Mouse (Mus musculus): Measurements from ENCODE around the gene Slc30a3. TPM values are rescaled to one million over a fixed set of nuclear protein-coding genes. Genes with fewer than 3 reads are reported as not detected.

The Slc30a3 gene
- total RNA-seq, 2 experiments from 2014 or later: not detected

- DNase-seq: no peak
- intact Hi-C loops (cut with DNase I): no loop called here
Observed at GRCm38 (mm10) chr5:31094100-31094798, 13.8 kb downstream of the Slc30a3 start.

GRCm38 (mm10) chr5:31093151-31094041 lies 14.6 kb downstream of the Slc30a3 start:
- DNase-seq: peak; percentile 38 to 42
- intact Hi-C loops (cut with DNase I): no loop called here

- intact Hi-C loops (cut with DNase I): no loop called here
- DNase-seq: no peak
Observed at GRCm38 (mm10) chr5:31092231-31092975, 15.6 kb downstream of the Slc30a3 start.

DNA sequence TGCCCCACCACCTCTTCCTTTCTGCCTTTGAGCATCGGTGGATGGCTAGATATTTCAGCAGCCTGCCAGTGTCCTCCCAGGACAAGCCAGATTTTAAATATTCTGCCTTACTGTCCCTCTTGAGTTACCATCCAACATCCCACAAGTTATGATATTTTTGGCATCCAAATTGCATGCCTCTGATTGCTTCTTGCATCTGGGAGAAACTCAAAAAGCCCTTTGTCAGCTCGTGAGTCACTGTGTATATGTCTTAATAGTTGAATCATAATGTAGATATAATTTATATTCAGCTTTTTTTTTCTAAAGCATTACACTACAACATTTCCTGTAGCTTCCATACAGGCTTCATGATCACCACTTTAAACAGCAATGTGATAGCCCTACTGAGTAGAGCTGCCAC lies 20.9 kb downstream of the Slc30a3 start:
- intact Hi-C loops (cut with DNase I): no loop called here
- no peak for DNase-seq

- intact Hi-C loops (cut with DNase I): no loop called here
- no peak for DNase-seq
Observed at GRCm38 (mm10) chr5:31086606-31087005, 21.4 kb downstream of the Slc30a3 start.

- no peak for DNase-seq
- intact Hi-C loops (cut with DNase I): loop anchor here (2.0 kb wide), 1 partner anchor 27 kb away; no protein-coding TSS in a partner anchor
Observed at GRCm38 (mm10) chr5:31083949-31084348, 24.1 kb downstream of the Slc30a3 start.

DNA sequence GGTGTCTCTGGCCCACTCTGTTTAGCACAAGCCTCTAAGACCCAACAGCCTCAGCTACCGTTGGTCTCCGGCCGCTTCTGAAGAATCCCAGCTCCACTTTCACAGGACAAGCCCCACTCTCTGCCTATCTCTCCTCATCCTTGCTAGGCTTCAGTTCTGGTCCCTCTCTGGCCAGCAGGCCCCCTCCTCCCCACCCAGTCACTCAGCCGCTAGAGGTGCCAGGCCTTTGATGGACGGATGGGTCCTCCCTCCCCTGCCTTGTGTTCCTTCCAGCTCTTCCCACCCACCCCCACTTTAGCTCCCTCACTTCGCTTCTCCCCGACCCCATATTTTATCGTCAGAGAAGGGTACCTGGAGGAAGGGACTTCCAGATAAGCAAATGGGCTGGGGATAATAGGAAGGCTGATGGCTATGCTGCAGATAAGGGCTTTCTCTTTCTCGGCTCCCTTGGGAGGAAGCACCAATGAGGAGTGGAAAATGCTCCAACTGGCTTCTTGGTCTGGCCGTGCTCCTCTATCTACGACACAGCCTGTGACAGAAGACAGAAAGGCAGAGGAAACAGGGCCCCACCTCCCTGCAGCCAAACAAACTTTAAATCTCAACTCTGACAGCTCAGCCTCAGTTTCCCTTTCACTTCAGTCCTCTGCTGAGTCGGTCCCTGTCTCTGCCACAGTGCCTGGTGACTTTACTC lies 25.0 kb downstream of the Slc30a3 start:
- peak; percentile 34 to 35 for DNase-seq
- intact Hi-C loops (cut with DNase I): loop anchor here (2.0 kb wide), 1 partner anchor 28 kb away; no protein-coding TSS in a partner anchor

- intact Hi-C loops (cut with DNase I): loop anchor here (2.0 kb wide), 1 partner anchor 28 kb away; no protein-coding TSS in a partner anchor
- peak; percentile 52 to 70 for DNase-seq
Observed at GRCm38 (mm10) chr5:31082355-31082754, 25.7 kb downstream of the Slc30a3 start.

DNA sequence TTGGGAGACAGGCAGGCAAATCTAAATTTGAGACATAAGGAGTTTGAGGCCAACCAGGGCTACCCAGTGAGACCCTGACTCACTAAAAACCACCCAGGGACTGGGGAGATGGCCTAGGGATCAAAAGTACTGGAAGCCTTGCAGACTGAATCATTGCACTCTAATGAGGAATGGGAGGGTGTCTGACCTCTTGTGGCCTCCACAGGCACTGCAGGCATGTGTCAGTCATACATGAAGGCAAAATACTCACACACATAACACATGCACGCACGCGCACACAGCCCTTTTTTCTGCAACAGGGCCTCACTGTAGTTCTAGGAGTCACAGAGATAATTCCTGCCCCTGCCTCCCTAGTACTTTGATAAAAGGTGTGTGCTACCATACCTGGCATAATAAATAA lies 26.7 kb downstream of the Slc30a3 start:
- peak in 1 of 2 experiments; percentile 38 for DNase-seq
- intact Hi-C loops (cut with DNase I): no loop called here

DNA sequence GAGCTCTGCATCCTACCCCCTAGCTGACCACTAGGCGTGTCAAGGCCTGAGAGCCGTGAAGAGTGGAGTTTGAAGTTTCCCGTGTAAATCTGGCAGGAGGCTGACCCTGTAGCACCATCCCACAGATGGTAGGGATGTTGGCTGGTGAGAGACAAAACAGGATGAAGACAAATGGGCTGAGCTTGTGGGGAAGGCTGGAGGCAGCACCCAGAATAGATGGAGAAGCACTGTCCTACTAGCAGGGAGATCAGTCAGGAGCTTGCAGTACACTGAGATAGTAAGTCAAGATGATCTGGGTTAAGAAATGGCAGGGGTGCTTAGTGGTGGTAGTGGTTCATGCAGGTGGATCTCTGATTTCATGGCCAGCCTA lies 27.3 kb downstream of the Slc30a3 start:
- DNase-seq: no peak
- intact Hi-C loops (cut with DNase I): no loop called here

- intact Hi-C loops (cut with DNase I): no loop called here
Observed at GRCm38 (mm10) chr5:31080059-31080794, 27.8 kb downstream of the Slc30a3 start.

DNA sequence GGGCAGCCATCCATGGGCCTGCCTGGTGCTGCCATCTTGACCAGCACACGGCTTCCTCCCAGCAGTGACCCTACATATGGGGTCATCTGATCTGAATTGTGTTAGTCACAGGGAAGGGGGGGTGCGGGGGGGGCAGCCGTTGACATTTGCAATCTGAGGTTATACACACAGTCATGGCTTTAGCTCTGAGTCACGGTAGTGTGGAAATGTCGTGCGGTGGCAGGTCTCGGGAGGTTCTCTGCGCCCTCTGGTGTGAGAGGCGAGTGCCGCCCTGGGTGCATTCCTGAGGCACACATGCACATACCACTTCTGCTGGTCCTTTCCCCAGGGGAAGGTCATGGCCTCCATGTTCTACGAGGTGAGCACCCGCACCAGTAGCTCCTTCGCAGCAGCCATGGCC lies 31.7 kb downstream of the Slc30a3 start:
- intact Hi-C loops (cut with DNase I): no loop called here

More at GRCm38 (mm10) chr5:31080059-31080794, 27.8 kb downstream of the Slc30a3 start:
- DNase-seq: no peak

DNA sequence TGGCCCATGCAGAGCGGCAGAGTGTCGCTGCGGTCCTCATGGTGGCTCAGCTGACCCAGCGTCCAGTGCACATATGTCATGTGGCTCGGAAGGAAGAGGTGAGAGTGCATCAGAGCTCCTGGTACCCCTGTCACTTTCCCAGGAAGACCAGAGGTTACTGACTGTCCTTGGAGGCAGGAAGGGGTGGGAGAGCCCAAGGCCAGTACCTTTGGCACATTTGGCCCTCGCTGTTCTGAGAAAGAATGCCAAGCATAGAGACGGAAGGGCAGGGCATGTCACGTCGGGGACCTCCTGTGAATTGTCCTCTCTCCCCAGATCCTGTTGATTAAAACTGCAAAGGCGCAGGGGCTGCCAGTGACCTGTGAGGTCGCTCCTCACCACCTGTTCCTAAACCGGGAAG lies 34.9 kb downstream of the Slc30a3 start:
- intact Hi-C loops (cut with DNase I): no loop called here
- DNase-seq: no peak

More for the DNA sequence above, 31.7 kb downstream of the Slc30a3 start:
- DNase-seq: no peak

DNA sequence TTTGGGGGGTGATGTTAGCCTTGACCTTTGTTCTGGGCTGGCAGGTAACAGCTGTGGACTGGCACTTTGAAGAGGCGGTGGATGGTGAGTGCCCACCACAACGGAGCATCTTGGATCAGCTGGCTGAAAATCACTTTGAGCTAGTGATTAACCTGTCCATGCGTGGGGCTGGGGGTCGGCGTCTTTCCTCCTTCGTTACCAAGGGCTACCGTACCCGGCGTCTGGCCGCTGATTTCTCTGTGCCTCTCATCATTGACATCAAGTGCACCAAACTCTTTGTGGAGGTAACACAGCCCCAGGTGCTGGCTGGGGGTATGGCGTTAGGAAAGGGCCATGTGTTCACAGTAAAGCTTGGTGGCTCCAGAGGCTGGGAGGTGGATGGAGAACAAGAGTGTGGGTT lies 36.2 kb downstream of the Slc30a3 start:
- no peak for DNase-seq
- intact Hi-C loops (cut with DNase I): no loop called here

- no peak for DNase-seq
- intact Hi-C loops (cut with DNase I): no loop called here
Observed at GRCm38 (mm10) chr5:31071059-31071458, 37.0 kb downstream of the Slc30a3 start.

- intact Hi-C loops (cut with DNase I): no loop called here
- DNase-seq: no peak
Observed at GRCm38 (mm10) chr5:31069810-31070209, 38.2 kb downstream of the Slc30a3 start.

DNA sequence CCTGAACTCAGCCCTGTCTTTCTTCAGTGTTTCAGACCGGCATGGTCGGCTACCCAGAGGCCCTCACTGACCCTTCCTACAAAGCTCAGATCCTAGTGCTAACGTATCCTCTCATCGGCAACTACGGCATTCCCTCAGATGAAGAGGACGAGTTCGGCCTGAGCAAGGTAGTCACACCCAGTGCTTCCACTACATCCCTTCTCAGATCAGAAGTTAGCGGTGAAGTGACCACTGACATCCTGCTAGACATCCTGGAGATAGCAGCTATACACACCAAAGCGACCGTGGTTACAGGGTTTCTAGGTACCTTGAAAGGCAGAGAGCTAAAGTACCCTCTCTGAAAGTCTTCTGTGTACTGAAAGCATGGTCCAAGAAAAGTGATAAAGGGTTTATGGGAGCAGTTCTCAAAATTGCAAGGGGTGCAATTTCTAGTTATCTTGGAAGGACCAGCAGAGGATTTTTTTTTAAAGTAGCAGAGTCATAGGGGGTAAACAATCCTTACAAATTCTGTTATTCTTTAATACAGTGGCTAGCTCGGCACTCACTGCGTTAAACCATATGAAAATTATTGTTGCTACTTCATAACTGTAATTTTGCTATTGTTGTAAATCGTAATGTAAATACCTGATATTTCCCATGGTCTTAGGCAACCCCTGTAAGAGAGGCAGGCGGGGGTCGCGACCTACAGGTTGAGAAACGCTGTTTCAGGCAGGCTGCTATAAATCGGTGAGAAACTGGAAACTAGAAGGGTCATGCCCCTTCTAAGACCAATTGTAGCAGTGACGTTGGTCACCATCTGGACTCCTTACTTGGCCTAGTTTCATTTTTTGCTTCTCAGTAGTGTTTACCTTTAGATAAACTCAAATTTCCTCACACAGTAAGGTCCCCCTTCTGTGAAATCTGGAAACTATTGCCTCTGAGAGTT lies 52.6 kb downstream of the Slc30a3 start:
- intact Hi-C loops (cut with DNase I): loop anchor here (10.0 kb wide), 1 partner anchor 239 kb away; the partner anchor contains the start of genes Fndc4, Gckr and Ift172
- DNase-seq: peak in 1 of 2 experiments; percentile 18

Data from heart, postnatal 36 days (tissue).